Mouse (Mus musculus): Measurements from ENCODE around the gene Ldlrad3. TPM values are rescaled to one million over a fixed set of nuclear protein-coding genes. Genes with fewer than 3 reads are reported as not detected.

The Ldlrad3 gene
- polyA plus RNA-seq, 1 experiment: 3.7 TPM

DNA sequence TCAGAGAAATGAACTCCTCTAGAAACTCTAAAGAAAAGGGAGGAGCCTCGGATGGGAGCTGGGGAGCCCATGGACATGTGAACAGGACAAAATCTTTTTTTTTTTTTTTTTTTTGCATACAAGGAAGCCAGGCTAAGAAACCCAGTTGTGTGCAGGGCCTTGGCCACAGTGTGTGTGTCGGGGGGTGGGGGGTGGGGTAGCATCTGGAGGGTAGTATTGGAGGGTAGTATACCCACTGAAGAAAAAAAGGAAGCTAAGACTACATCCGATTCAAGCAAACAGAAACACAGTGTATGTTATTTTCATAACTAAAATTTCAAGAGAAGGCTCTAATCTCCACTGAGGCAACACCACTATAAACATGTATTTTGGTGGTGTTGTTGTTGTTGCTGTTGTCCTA is 50.0 kb downstream of the Ldlrad3 start:
- Histone ChIP-seq H3K27ac (ENCODE audit: control insufficient read depth, insufficient read depth, low read depth, low read length, poor library complexity) (no peak overlapping the region), H3K4me1 (ENCODE audit: control insufficient read depth, insufficient read depth, low read length) (no peaks in the 10 kb centered on the region; the same call in 1 of the 2 replicates), H3K4me3 (replicated peaks; ENCODE audit: control insufficient read depth, low read depth, low read length) (no peak overlapping the region)
- 13% methylated on average over 3 of the region's 3 CpGs for WGBS
- no peak for TF ChIP-seq POLR2A (IDR thresholded peaks at IDR 0.05; ENCODE audit: borderline replicate concordance, control insufficient read depth, low read depth, low read length)
- no peak for TF ChIP-seq CTCF (IDR thresholded peaks at IDR 0.05; ENCODE audit: control insufficient read depth, insufficient read depth, low read length)

DNA sequence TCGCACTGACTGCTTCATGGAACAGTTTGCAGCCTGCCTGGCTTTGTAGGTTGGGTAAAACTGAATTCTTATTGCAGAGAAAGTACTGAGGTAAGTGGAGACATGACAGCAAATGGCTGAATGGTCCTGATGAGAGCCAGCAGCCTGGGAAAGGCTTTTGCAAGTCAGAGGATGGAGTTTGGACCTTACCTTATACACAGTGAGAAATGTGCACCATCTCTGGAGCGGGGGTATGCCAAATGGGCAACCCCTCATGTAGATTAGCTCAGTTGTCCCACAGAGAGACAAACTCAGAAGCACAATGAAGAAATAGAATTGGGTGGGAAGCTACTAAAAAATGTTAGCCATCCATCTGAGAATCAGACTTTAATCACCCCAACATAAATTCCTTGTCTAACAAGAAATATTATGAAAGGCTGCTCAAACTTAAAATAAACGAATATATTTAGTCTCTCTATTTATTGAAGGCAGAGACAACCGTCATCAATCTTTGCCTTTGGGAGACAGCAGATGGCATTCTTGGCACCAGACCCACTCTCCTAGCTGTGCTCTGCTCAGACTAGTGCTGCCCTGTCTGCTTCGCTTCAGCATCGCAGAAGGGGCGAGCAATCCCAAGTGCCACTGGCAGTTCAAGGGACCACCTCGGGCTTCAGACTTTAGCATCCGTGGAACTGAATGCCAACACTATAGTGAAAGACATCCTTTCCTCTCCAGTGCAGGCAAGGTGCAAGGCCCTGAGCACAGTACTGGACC is 51.5 kb downstream of the Ldlrad3 start:
- TF ChIP-seq CTCF (IDR thresholded peaks at IDR 0.05; ENCODE audit: control insufficient read depth, insufficient read depth, low read length): no peak
- no peak for TF ChIP-seq POLR2A (IDR thresholded peaks at IDR 0.05; ENCODE audit: borderline replicate concordance, control insufficient read depth, low read depth, low read length)
- 83% methylated on average over 9 of the region's 9 CpGs for WGBS
- no peaks in the 10 kb centered on the region; the same call in 1 of the 2 replicates for H3K4me1 ChIP-seq (ENCODE audit: control insufficient read depth, insufficient read depth, low read length)
- no peak overlapping the region for H3K27ac ChIP-seq (ENCODE audit: control insufficient read depth, insufficient read depth, low read depth, low read length, poor library complexity)
- no peak overlapping the region for H3K4me3 ChIP-seq (replicated peaks; ENCODE audit: control insufficient read depth, low read depth, low read length)

DNA sequence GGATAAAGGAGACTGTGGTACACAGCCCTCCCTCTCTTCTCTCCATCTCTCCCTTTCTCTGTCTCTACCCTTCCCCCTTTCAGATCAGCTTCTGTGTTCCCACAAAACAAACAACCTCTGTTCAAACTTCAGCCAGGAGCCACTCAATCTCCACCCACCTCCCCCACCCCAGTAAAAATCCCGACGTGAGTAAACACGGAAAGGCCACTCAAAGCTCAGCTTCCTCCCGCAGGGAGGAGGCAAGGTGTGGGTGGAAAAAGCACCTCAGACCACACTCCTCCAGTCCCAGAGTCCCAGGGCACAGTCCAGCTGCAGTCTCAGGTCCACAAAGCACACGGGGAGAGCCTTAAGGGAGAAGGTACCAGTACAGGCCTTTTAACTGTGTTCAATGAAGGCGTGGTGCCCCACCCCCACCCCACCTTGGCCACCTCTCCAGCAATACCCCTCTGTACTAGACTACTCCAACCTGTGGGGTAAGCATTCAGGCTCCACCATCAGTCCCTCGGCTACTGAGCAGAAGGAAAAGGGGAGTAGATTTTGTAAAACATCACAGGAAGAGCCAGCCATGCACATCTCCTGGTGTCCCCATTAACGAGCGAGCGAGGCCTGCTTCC is 53.1 kb downstream of the Ldlrad3 start:
- no peak overlapping the region for H3K27ac ChIP-seq (ENCODE audit: control insufficient read depth, insufficient read depth, low read depth, low read length, poor library complexity)
- H3K4me1 ChIP-seq (ENCODE audit: control insufficient read depth, insufficient read depth, low read length): no peaks in the 10 kb centered on the region
- TF ChIP-seq POLR2A (IDR thresholded peaks at IDR 0.05; ENCODE audit: borderline replicate concordance, control insufficient read depth, low read depth, low read length): no peak
- TF ChIP-seq CTCF (IDR thresholded peaks at IDR 0.05; ENCODE audit: control insufficient read depth, insufficient read depth, low read length): no peak
- no peak overlapping the region for H3K4me3 ChIP-seq (replicated peaks; ENCODE audit: control insufficient read depth, low read depth, low read length)
- WGBS: 63% methylated on average over 10 of the region's 10 CpGs

DNA sequence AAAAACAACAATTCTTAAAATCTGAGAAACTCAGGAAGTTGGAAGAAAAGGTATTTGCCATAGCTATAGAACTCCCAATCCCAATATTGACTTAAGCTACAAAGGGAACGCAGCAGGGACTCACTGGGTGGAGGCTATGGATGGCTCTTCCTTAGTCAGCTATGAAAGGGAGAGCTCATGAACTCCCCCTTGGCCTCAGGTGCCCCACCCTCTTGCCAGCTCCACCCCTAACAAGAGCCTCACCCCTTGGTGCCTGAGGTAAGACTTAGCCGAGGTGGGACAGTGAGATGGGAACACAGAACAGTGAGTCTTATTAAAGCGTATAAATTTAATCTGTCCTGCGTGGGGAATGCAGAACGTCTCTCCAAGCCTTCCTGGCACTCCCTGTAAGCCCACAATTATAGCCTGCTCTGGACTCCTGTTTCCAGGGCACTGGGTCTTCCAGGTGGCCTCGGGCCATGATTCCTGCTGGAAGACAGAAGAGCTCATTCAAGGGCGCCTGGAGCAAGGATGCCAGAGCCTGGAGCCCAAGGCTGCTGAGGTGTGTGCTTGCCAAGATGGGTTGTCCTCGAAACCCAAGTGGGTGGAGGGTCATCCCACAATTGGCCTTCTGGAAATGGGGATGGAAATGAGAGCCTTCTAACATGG is 55.9 kb downstream of the Ldlrad3 start:
- 82% methylated on average over 8 of the region's 8 CpGs for WGBS
- Histone ChIP-seq H3K27ac (ENCODE audit: control insufficient read depth, insufficient read depth, low read depth, low read length, poor library complexity) (no peak overlapping the region), H3K4me1 (ENCODE audit: control insufficient read depth, insufficient read depth, low read length) (no peaks in the 10 kb centered on the region), H3K4me3 (replicated peaks; ENCODE audit: control insufficient read depth, low read depth, low read length) (no peak overlapping the region)
- no peak for TF ChIP-seq POLR2A (IDR thresholded peaks at IDR 0.05; ENCODE audit: borderline replicate concordance, control insufficient read depth, low read depth, low read length)
- no peak for TF ChIP-seq CTCF (IDR thresholded peaks at IDR 0.05; ENCODE audit: control insufficient read depth, insufficient read depth, low read length)

DNA sequence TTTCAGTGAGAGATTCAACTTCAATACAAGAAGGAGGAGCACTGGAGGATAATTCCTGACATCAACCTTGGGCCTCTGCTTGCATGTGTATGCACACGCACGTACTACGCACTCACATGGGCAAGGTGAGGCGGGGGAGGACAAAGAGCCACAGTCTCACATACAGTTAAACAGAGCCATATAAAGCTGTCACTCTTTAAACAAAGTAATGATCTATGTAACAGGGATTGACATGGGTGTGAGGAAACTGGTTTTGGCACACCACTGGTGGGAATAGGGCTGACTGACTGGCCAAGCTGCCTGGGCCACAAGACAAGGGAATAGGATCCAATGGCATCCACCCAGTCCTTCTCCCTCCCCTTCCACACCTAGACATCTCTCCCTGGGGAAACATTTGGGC is 57.0 kb downstream of the Ldlrad3 start:
- no peak for TF ChIP-seq POLR2A (IDR thresholded peaks at IDR 0.05; ENCODE audit: borderline replicate concordance, control insufficient read depth, low read depth, low read length)
- H3K4me1 ChIP-seq (ENCODE audit: control insufficient read depth, insufficient read depth, low read length): no peaks in the 10 kb centered on the region
- 88% methylated on average over 4 of the region's 4 CpGs for WGBS

DNA sequence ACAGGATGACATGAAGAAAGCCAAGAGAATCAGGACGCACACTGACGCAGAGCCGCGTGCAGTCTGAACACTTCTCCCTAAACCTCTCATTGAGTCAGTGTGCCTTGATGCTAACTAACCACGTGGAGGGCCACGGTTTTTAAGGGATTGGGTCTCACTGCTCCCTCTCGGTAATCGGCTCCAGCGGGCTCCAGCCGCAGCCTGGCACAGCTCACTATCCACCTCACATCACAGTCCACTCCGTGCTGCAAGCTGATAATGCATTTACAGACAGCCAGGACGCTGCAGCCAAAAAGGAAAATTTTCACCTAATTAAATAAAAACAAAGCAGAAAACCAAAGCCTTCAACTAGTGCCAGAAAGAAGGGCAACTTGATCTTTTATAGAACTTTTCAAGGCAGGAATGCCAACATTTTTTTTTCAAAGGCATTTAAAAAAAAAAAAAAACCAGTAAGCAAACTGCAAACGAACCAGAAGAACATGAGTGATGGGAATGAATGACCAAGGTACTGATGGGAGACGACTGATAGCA is 57.6 kb downstream of the Ldlrad3 start:
- 88% methylated on average over 14 of the region's 14 CpGs for WGBS
- no peak for TF ChIP-seq POLR2A (IDR thresholded peaks at IDR 0.05; ENCODE audit: borderline replicate concordance, control insufficient read depth, low read depth, low read length)
- TF ChIP-seq CTCF (IDR thresholded peaks at IDR 0.05; ENCODE audit: control insufficient read depth, insufficient read depth, low read length): no peak

More for the DNA sequence above, 57.0 kb downstream of the Ldlrad3 start:
- H3K27ac ChIP-seq (ENCODE audit: control insufficient read depth, insufficient read depth, low read depth, low read length, poor library complexity): no peak overlapping the region
- no peak overlapping the region for H3K4me3 ChIP-seq (replicated peaks; ENCODE audit: control insufficient read depth, low read depth, low read length)

DNA sequence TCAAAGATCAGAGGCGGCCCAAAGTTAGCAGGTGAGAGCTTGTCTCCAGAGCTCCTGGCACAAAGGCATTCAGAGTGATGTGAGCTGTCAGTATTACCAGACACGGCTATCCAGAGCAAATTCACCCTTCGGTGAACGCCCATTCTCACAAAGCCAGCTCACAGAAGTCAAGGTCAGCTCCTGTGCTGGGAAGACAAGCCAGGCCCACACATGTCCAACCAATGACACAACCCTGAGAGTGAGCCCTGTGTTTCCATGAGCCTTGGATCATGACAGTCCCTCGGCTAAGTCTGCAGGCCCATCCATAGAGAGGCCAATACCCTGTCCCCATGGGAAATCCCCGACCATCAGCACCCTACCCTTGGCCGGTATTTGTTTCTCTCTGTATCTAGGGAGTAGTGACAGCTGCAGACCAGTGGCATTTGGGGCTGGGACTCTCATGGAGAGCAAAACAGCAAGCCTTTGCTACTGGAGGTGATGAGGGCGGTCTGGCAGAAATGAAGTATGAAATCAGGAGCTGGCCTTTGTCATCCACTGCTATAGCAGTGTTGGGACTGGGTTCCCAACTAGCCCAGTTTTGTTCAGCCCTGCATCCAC is 58.3 kb downstream of the Ldlrad3 start:
- WGBS: 86% methylated on average over 8 of the region's 8 CpGs
- H3K27ac ChIP-seq (ENCODE audit: control insufficient read depth, insufficient read depth, low read depth, low read length, poor library complexity): no peak overlapping the region

More for the DNA sequence above, 57.6 kb downstream of the Ldlrad3 start:
- H3K27ac ChIP-seq (ENCODE audit: control insufficient read depth, insufficient read depth, low read depth, low read length, poor library complexity): no peak overlapping the region
- no peaks in the 10 kb centered on the region for H3K4me1 ChIP-seq (ENCODE audit: control insufficient read depth, insufficient read depth, low read length)
- H3K4me3 ChIP-seq (replicated peaks; ENCODE audit: control insufficient read depth, low read depth, low read length): no peak overlapping the region

DNA sequence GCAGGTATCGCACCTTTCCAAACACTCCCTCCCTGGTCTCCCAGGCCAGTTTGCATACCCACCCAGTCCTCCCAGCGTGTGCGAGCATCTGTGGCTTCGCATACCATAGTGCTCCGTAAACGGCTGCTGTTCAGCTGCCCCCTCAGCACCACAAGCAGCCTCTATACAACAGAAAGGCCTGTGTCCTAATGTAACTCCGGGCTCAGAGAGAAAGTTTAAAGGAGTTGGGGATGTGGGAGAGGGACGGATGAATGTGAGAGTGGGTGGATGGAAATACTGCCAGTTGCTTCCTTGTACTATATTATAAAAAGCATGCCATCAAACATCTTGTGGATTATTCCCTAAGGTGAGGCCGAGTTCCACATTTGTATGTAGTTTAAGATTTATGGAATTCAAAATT is 59.0 kb downstream of the Ldlrad3 start:
- Histone ChIP-seq H3K27ac (ENCODE audit: control insufficient read depth, insufficient read depth, low read depth, low read length, poor library complexity) (no peak overlapping the region), H3K4me3 (replicated peaks; ENCODE audit: control insufficient read depth, low read depth, low read length) (no peak overlapping the region), H3K4me1 (ENCODE audit: control insufficient read depth, insufficient read depth, low read length) (no peaks in the 10 kb centered on the region; the same call in 1 of the 2 replicates)
- 86% methylated on average over 9 of the region's 9 CpGs for WGBS
- no peak for TF ChIP-seq POLR2A (IDR thresholded peaks at IDR 0.05; ENCODE audit: borderline replicate concordance, control insufficient read depth, low read depth, low read length)
- TF ChIP-seq CTCF (IDR thresholded peaks at IDR 0.05; ENCODE audit: control insufficient read depth, insufficient read depth, low read length): no peak

More for the DNA sequence above, 58.3 kb downstream of the Ldlrad3 start:
- no peaks in the 10 kb centered on the region; the same call in 1 of the 2 replicates for H3K4me1 ChIP-seq (ENCODE audit: control insufficient read depth, insufficient read depth, low read length)
- TF ChIP-seq CTCF (IDR thresholded peaks at IDR 0.05; ENCODE audit: control insufficient read depth, insufficient read depth, low read length) (no peak), POLR2A (IDR thresholded peaks at IDR 0.05; ENCODE audit: borderline replicate concordance, control insufficient read depth, low read depth, low read length) (no peak)
- no peak overlapping the region for H3K4me3 ChIP-seq (replicated peaks; ENCODE audit: control insufficient read depth, low read depth, low read length)

Data from bone marrow, adult 2 months (tissue).